Mouse (Mus musculus) lung, embryonic 15.5 days (tissue): Measurements from ENCODE around the gene Tmbim6. TPM values are rescaled to one million over a fixed set of nuclear protein-coding genes. Genes with fewer than 3 reads are reported as not detected.

ENCODE experiments used
- ATAC-seq: fragments of 200-750 bp; cut with Nextera tagmentation; 2 replicates; pipeline ENCODE4 v1.8.0; 2017; ENCODE audit warnings: moderate number of reproducible peaks, borderline replicate concordance; ENCODE audit not compliant: low FRiP score, low TSS enrichment; ENCODE audit errors: extremely low read depth
- H3K27ac ChIP-seq: fragments of 300-500 bp; sonication (generic); 2 replicates; pipeline ENCODE4 v1.5.1; 2015; ENCODE audit warnings: moderate library complexity, mild to moderate bottlenecking, inconsistent platforms
- H3K27me3 ChIP-seq: fragments of 300-500 bp; sonication (generic); 2 replicates; pipeline ENCODE4 v1.6.1; 2015; ENCODE audit warnings: inconsistent platforms
- H3K36me3 ChIP-seq: fragments of 300-500 bp; sonication (generic); 2 replicates; pipeline ENCODE4 v1.6.1; 2015; ENCODE audit warnings: inconsistent platforms
- H3K4me1 ChIP-seq: fragments of 300-500 bp; sonication (generic); 2 replicates; pipeline ENCODE4 v1.6.1; 2015; ENCODE audit warnings: inconsistent platforms
- H3K4me2 ChIP-seq: fragments of 300-500 bp; sonication (generic); 2 replicates; pipeline ENCODE4 v1.6.1; 2015; ENCODE audit warnings: inconsistent platforms, mild to moderate bottlenecking, moderate library complexity
- H3K4me3 ChIP-seq: fragments of 300-500 bp; sonication (generic); 2 replicates; pipeline ENCODE4 v1.5.1; 2015; ENCODE audit warnings: mild to moderate bottlenecking, inconsistent platforms
- H3K9ac ChIP-seq: fragments of 300-500 bp; sonication (generic); 2 replicates; pipeline ENCODE4 v1.6.1; 2015; ENCODE audit warnings: inconsistent platforms
- H3K9me3 ChIP-seq: fragments of 300-500 bp; sonication (generic); 2 replicates; pipeline ENCODE4 v1.6.1; 2016; ENCODE audit warnings: inconsistent platforms
- WGBS: fragments of 180-500 bp; shearing (Covaris S2); methylation state at CpG from one replicate; pipeline ENCODE4 v1.1.7; 2015; 5-methylcytosine and 5-hydroxymethylcytosine counted together
- polyA plus RNA-seq: library from polyadenylated mRNA; unstranded; fragments of >200 nt; fragmentation: Nextera tagmentation; extraction: Ambion mirVana; gene quantifications from 2 replicates; pipeline ENCODE4 v1.2.1, GENCODE M21; 2015

The Tmbim6 gene
- polyA plus RNA-seq, 1 experiment from 2014 or later = 427 TPM

DNA sequence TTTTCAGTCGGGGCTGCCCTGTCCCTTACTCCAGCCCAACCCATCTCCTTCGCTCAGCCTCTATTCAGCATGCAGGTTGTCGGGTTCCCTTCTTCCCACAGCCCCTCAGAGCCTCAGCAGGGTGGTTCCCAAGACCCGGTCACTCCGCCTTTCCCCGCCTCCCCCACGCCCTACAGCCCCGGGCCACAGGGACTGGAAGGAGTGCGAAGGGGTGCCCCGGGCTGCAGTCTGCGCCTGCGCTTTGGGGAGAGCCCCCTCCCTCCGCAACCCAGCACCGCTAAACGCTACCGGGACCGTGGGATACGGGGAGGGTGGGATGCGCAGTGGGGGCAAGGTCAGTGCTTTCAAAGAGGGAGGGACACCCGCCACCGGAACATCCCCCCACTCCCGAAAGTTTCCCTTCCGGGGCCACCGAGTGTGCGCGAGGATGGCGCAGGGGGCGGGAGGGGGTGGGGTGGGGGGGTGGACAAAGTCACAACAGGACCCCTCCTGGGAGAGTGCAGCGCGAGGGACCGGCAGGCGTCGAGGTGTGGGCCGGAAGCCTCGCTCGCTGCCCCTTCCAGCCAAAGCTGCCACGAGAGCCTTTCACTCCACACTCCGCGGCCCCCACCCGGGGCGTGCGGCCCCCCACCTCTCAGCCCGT lies 64.4 kb downstream of the Tmbim6 start:
- WGBS = 0% methylated on average over 43 of the region's 43 CpGs
- peak; percentile 73 for ATAC-seq
- Histone ChIP-seq H3K36me3 (peaks cover 4% of the 10 kb centered on the region; the same call in 1 of the 2 replicates), H3K4me3 (peak overlapping the region; percentile 81), H3K4me1 (peaks cover 46% of the 10 kb centered on the region), H3K27ac (peak overlapping the region; percentile 89), H3K27me3 (no peaks in the 10 kb centered on the region), H3K4me2 (peak overlapping the region; percentile 81), H3K9ac (peak overlapping the region; percentile 61), H3K9me3 (no peaks in the 10 kb centered on the region)

DNA sequence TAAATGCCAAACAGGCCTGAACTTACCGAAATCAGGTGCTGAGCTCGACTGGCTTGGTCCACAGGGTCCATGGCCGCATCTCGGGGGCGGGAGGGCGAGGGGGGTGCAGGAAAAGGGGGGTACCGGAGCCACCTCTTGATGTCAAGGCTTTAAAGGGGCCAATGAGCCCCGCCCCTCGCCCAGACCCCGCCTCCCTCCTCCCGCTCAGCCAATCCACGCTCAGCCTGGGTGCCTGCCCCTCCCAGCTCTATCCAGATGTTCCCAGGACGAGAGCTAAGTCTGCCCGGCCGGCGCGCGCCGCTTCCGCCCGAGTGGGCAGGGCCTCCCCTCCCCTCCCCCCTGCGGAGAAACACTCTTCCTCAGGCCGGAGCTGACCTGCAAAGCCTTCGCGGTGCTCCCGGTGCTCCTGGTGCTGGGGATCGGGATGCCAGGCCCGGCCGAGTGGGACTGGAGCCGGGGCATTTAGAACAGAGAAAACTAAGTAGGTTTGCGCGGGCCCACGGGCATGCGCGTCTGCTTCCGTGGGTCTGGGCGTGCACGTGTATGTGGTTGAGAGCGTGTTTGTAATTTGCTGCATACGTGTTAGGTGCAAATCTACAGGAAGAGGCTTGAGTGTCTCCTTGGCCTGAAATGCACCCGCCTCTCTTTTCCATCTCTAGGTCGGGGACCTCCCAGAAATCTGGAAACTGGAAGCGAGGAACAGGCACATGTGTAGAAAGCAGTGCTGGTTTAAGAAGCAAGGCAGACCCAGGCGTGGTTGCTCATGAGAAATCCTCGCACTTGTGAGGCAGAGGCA lies 65.1 kb downstream of the Tmbim6 start, which contains the start of gene Nckap5l:
Nckap5l (minus strand) TSS at position 143 of the 796 bp plus-strand sequence.
- peak within 1 kb of the TSS; percentile 89 for H3K27ac ChIP-seq
- H3K9me3 ChIP-seq = no peaks in the 10 kb centered on the region
- under 1% methylated on average over 45 of the region's 45 CpGs for WGBS
- peaks cover 43% of the 10 kb centered on the region for H3K4me1 ChIP-seq
- H3K9ac ChIP-seq = peak within 1 kb of the TSS; percentile 61
- peak; percentile 94 for ATAC-seq
- H3K27me3 ChIP-seq = no peaks in the 10 kb centered on the region
- peaks cover 4% of the 10 kb centered on the region; the same call in 1 of the 2 replicates for H3K36me3 ChIP-seq
- H3K4me3 ChIP-seq = peak within 1 kb of the TSS; percentile 81
- H3K4me2 ChIP-seq = peak within 1 kb of the TSS; percentile 81

Other genes with a start within 250 kb of the Tmbim6 start
- gene Kcnh3, start 168.0 kb upstream of the Tmbim6 start, polyA plus RNA-seq = 0.65 and 0.79 TPM in 2 replicates
- gene Mcrs1, start 140.9 kb upstream of the Tmbim6 start, polyA plus RNA-seq = 141 TPM in 2 replicates
- gene Prpf40b, start 97.8 kb upstream of the Tmbim6 start, polyA plus RNA-seq = 55.1 and 55.3 TPM in 2 replicates
- 0.05 and 0.35 TPM in 2 replicates for gene Fam186b, start 97.0 kb upstream of the Tmbim6 start, polyA plus RNA-seq
- gene Fmnl3, start 22.4 kb upstream of the Tmbim6 start, polyA plus RNA-seq = 34.5 and 34.9 TPM in 2 replicates
- gene Nckap5l, start 64.9 kb downstream of the Tmbim6 start, polyA plus RNA-seq = 8.7 and 11.6 TPM in 2 replicates
- gene Bcdin3d, start 81.8 kb downstream of the Tmbim6 start, polyA plus RNA-seq = 15.0 and 16.1 TPM in 2 replicates
- gene Faim2, start 135.3 kb downstream of the Tmbim6 start, polyA plus RNA-seq = 1.1 and 1.4 TPM in 2 replicates
- gene Aqp2, start 186.2 kb downstream of the Tmbim6 start, polyA plus RNA-seq = 0.34 TPM in 1 of 2 replicates, not detected in the other
- 1.5 and 1.9 TPM in 2 replicates for gene Aqp5, start 197.9 kb downstream of the Tmbim6 start, polyA plus RNA-seq
- not detected in 2 replicates for gene Aqp6, start 208.5 kb downstream of the Tmbim6 start, polyA plus RNA-seq